In the genomic region with DNA sequence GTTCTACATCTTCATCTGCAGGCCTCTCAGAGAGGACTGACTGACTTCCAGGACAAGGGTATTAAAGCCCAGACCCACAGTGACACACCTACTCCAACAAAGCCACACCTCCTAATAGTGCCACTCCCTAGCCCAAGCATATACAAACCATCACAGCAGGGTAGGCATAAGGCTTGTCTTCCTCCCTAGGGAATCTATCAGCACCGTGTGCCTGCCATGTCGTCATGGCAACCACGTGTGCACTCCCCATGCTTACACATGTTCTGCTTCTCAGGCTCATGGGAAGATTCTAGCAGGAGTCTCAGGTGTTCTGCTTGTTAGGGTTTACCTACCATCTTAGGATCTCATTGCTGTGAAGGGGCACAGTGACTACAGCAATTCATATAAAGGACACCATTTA, we compare ENCODE assay signal across 28 mouse cellular contexts. TPM values are rescaled to one million over a fixed set of nuclear protein-coding genes. Genes with fewer than 3 reads are reported as not detected.
"Had no signal": no experiment of that assay in that cellular context is flagged by ENCODE, and none has a peak within 500 bp of the region (broad histone marks: within the 10 kb centered on the region; RNA-seq: fewer than 3 reads in every experiment).

No protein-coding gene starts in this region.

- ATAC-seq: midbrain, embryonic 13.5 days; midbrain, embryonic 15.5 days had no signal

- H3K4me2 ChIP-seq: lung, embryonic 14.5 days; midbrain, embryonic 11.5 days; midbrain, embryonic 13.5 days; midbrain, embryonic 15.5 days; neural tube, embryonic 12.5 days; stomach, embryonic 15.5 days had no signal

- H3K27ac ChIP-seq: midbrain, embryonic 13.5 days; midbrain, embryonic 15.5 days; neural tube, embryonic 12.5 days; stomach, embryonic 15.5 days; stomach, postnatal 0 days had no signal

- H3K9me3 ChIP-seq: midbrain, embryonic 13.5 days; midbrain, embryonic 15.5 days; neural tube, embryonic 12.5 days; stomach, embryonic 15.5 days had no signal

- H3K4me3 ChIP-seq: midbrain, embryonic 13.5 days; midbrain, embryonic 15.5 days; neural tube, embryonic 12.5 days; stomach, embryonic 15.5 days had no signal

- DNase-seq: lung, adult 18-20 months; lung, embryonic 14.5 days; lung, postnatal 10 days; lung, postnatal 4 days; retina, postnatal 1 day; right cerebral cortex, adult 18-20 months; right cerebral cortex, postnatal 25 days; right cerebral cortex, postnatal 4 days; spleen, adult 18-20 months; thymus, adult 2 months; thymus, postnatal 25 days; thymus, postnatal 4 days had no signal

- H3K27me3 ChIP-seq: midbrain, embryonic 13.5 days; midbrain, embryonic 15.5 days; neural tube, embryonic 12.5 days; stomach, embryonic 15.5 days had no signal

- H3K4me1 ChIP-seq: midbrain, embryonic 13.5 days; midbrain, embryonic 15.5 days; neural tube, embryonic 12.5 days; stomach, embryonic 15.5 days had no signal

- H3K9ac ChIP-seq: lung, embryonic 14.5 days; midbrain, embryonic 13.5 days; midbrain, embryonic 15.5 days; neural tube, embryonic 12.5 days; stomach, embryonic 15.5 days had no signal

RNA-seq across cellular contexts. Expression of a gene that starts 10.5 kb away (rescaled TPM):
- total RNA-seq: megakaryocyte, adult 5-6 weeks; megakaryocyte-erythroid progenitor cell, adult 5-6 weeks; midbrain, postnatal 0 days; monocyte, adult 5-6 weeks; neutrophil, adult 5-6 weeks had no signal
- polyA plus RNA-seq: liver, embryonic 16.5 days; lung, embryonic 14.5 days; lung, embryonic 16.5 days; midbrain, embryonic 11.5 days; midbrain, embryonic 13.5 days; midbrain, embryonic 15.5 days; midbrain, postnatal 0 days; neural tube, embryonic 12.5 days; stomach, postnatal 0 days had no signal

RNA-seq across cellular contexts. Expression of a gene that starts 23.9 kb away (rescaled TPM):
- total RNA-seq: megakaryocyte, adult 5-6 weeks; megakaryocyte-erythroid progenitor cell, adult 5-6 weeks; monocyte, adult 5-6 weeks; neutrophil, adult 5-6 weeks had no signal
- polyA plus RNA-seq: lung, embryonic 14.5 days; midbrain, embryonic 11.5 days; neural tube, embryonic 12.5 days; neural tube, embryonic 14.5 days; small intestine, adult 2 months; urinary bladder, adult 2 months had no signal
